Mouse (Mus musculus) bone marrow, adult 2 months (tissue): ENCODE data around the gene Polg. TPM values are rescaled to one million over a fixed set of nuclear protein-coding genes. Genes with fewer than 3 reads are reported as not detected.

Experiments
- H3K27ac ChIP-seq: fragments of 200-500 bp; 2 replicates; pipeline ENCODE4 v1.5.1; 2012; ENCODE audit warnings: low read depth, mild to moderate bottlenecking, control low read depth, inconsistent platforms, low read length; ENCODE audit not compliant: control insufficient read depth, poor library complexity, insufficient read depth
- H3K4me1 ChIP-seq: fragments of 200-500 bp; 2 replicates; pipeline ENCODE4 v1.6.1; 2011; ENCODE audit warnings: low read length; ENCODE audit not compliant: control insufficient read depth, insufficient read depth
- H3K4me3 ChIP-seq: fragments of 200-500 bp; replicated peaks from 2 replicates; pipeline ENCODE3; 2011; ENCODE audit warnings: mild to moderate bottlenecking, low read depth, low read length, control low read depth; ENCODE audit not compliant: control insufficient read depth
- CTCF ChIP-seq: fragments of 200-500 bp; IDR thresholded peaks from 2 replicates; pipeline ENCODE4 v1.5.1; 2011; ENCODE audit warnings: low read length, control low read depth; ENCODE audit not compliant: control insufficient read depth, insufficient read depth
- POLR2A ChIP-seq: fragments of 200-500 bp; IDR thresholded peaks from 2 replicates; pipeline ENCODE4 v1.6.1; 2011; ENCODE audit warnings: low read depth, mild to moderate bottlenecking, control low read depth, low read length, borderline replicate concordance; ENCODE audit not compliant: control insufficient read depth
- WGBS: fragments of 180-500 bp; shearing (Covaris S2); methylation state at CpG from one replicate; pipeline ENCODE4 v1.1.7; 2018; 5-methylcytosine and 5-hydroxymethylcytosine counted together
- polyA plus RNA-seq: library from polyadenylated mRNA; stranded (reverse); fragments of >200 nt; gene quantifications from 2 replicates; pipeline ENCODE4 v1.2.4, GENCODE M21; 2011; ENCODE audit warnings: low replicate concordance; ENCODE audit not compliant: missing spikeins, insufficient read depth, insufficient read length

Gene Polg
- polyA plus RNA-seq, 1 experiment, result 180 TPM

- no peak for TF ChIP-seq CTCF
- no peak for TF ChIP-seq POLR2A
- Histone ChIP-seq H3K4me1 (no peaks in the 10 kb centered on the region), H3K4me3 (no peak overlapping the region), H3K27ac (no peak overlapping the region)
- 25% methylated on average over 3 of the region's 3 CpGs for WGBS
Observed at GRCm38 (mm10) chr7:79510686-79511085, 44.5 kb upstream of the Polg start.

- H3K27ac ChIP-seq, result no peak overlapping the region
- H3K4me1 ChIP-seq, result no peaks in the 10 kb centered on the region
- TF ChIP-seq POLR2A (no peak), CTCF (no peak)
- WGBS, result 10% methylated on average over 12 of the region's 12 CpGs
- no peak overlapping the region for H3K4me3 ChIP-seq
Observed at GRCm38 (mm10) chr7:79509710-79510109, 43.5 kb upstream of the Polg start.

- Histone ChIP-seq H3K4me3 (no peak overlapping the region), H3K27ac (no peak overlapping the region), H3K4me1 (no peaks in the 10 kb centered on the region)
- no peak for TF ChIP-seq CTCF
- TF ChIP-seq POLR2A, result no peak
- WGBS, result 18% methylated on average over 6 of the region's 6 CpGs
Observed at GRCm38 (mm10) chr7:79509235-79509607, 43.1 kb upstream of the Polg start.

- Histone ChIP-seq H3K4me1 (no peaks in the 10 kb centered on the region), H3K4me3 (no peak overlapping the region), H3K27ac (no peak overlapping the region)
- TF ChIP-seq CTCF (no peak), POLR2A (no peak)
- whole genome bisulfite sequencing, result 4% methylated on average over 79 of the region's 79 CpGs
Observed at GRCm38 (mm10) chr7:79508280-79509234, 42.4 kb upstream of the Polg start.

- 21% methylated on average over 1 of the region's 1 CpGs for WGBS
- no peak for TF ChIP-seq POLR2A
- no peak for TF ChIP-seq CTCF
- H3K27ac ChIP-seq, result no peak overlapping the region
Observed at GRCm38 (mm10) chr7:79507756-79508155, 41.6 kb upstream of the Polg start.

GRCm38 (mm10) chr7:79507101-79507705 lies 41.0 kb upstream of the Polg start:
- no peak overlapping the region for H3K4me3 ChIP-seq
- 4% methylated on average over 11 of the region's 11 CpGs for WGBS
- H3K27ac ChIP-seq, result no peak overlapping the region
- no peaks in the 10 kb centered on the region for H3K4me1 ChIP-seq
- TF ChIP-seq POLR2A (no peak), CTCF (no peak)

More at GRCm38 (mm10) chr7:79507756-79508155, 41.6 kb upstream of the Polg start:
- H3K4me3 ChIP-seq, result no peak overlapping the region
- no peaks in the 10 kb centered on the region for H3K4me1 ChIP-seq

GRCm38 (mm10) chr7:79506531-79507090 lies 40.4 kb upstream of the Polg start:
- TF ChIP-seq POLR2A (no peak), CTCF (no peak)
- H3K4me1 ChIP-seq, result no peaks in the 10 kb centered on the region
- H3K4me3 ChIP-seq, result no peak overlapping the region
- H3K27ac ChIP-seq, result no peak overlapping the region
- 19% methylated on average over 6 of the region's 6 CpGs for WGBS

GRCm38 (mm10) chr7:79505876-79506530 lies 39.8 kb upstream of the Polg start:
- H3K4me1 ChIP-seq, result no peaks in the 10 kb centered on the region
- no peak overlapping the region for H3K4me3 ChIP-seq
- H3K27ac ChIP-seq, result no peak overlapping the region
- no peak for TF ChIP-seq POLR2A
- 4% methylated on average over 28 of the region's 28 CpGs for WGBS
